Mouse (Mus musculus) right cerebral cortex, postnatal 25 days (tissue): Measurements from ENCODE around the gene Sipa1l2.

Experiments used
- DNase-seq: peaks from one replicate; pipeline ENCODE4 v3.0.0; 2022

Sipa1l2 gene

DNA sequence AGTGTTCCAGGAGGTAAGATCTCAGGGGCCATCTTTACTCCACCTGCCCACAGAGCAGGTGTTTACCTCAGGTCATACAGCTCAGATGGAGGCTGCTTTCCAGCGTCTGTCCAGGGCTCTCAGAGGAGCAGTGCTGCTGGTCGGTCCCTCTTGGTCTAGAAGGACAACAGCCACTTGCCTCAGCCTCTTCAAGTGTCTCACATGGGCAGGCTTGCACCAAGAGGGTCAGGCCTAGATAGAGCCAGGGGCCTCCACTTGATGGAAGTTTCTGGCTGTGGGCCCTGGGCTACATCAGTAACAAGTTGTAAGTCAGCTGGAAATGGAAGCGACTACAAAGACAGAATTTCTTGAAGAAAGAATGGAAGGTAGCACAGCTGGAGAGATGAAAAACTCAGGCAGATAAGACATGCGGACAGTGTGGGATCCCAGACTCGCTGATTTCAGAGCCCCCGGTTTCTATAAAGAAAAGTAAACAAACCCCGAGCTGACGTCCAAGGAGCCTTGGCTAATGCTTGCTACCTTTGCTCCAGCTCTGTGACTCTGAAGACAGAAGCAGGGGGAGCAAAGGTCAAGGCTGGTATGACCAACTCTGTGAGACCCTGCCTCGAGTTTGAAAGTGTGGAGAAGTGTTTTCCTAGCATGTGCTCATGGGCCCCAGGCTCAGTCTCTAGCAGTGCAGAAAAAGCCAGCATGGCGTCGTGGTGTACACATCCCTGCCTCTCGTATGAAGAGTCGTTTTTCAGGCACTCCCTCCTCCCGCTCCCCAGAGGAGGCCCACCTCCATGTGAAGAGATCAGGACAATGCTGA is 58.5 kb downstream of the Sipa1l2 start:
- no peak for DNase-seq

DNA sequence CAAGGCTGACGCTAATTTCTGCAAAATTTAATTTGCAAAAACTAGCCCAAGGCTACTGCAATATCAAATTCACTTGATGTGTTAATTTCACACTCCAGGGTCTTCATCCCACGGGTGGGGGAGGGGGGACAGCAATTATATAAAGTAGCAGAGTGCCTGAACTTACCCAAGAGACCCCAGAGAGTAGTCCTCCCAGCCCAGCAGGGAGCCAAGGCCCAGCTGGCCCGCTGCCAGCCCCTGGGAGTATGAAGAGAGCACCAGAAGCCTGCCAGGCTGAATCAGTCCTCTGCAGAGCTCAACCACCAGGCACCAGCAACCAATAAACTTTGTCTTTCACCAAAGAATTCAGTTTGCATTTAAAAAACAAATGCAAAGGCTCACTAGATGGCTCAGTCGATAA is 59.8 kb downstream of the Sipa1l2 start:
- no peak for DNase-seq

- no peak for DNase-seq
Observed at GRCm38 (mm10) chr8:125509175-125509574, 60.4 kb downstream of the Sipa1l2 start.

DNA sequence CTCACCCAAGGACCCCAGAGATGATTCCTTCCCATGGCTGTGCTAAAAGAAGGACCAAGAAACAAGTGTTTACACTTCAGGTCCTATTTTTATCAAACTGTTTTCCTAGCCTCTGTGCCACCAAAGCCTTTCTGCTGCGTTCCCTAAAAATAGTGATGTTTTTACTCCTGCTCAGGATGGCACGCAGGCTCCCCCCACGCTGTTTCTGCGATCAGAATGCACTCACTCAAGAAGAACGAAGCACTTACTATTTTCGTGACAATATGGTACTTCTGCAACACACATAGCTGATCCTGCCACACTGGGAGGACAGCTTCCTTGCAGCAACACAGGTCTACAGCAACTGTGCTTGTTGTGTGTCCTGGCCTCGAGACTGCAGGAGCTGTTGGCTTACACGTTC is 62.3 kb downstream of the Sipa1l2 start:
- DNase-seq, result no peak

GRCm38 (mm10) chr8:125504605-125505257 is 64.9 kb downstream of the Sipa1l2 start:
- no peak for DNase-seq

DNA sequence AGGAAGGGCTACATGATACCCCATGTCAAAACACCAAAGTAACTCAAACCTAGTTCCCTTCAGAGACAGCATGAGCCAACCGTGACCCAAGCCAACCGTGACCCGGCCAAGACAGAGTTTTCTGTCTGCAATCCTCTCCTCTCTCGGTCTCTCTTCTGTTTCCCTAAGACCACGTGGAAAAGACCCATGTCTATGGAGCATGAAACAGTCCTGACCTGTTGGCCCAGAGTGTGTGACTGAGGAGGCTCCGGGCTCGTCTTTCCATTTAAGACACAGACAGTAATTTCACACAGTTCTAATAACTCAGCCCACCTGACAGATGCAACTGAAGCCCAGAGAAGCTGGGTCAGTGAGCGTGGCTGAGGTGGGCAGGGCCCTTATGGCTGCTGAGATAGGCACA is 65.8 kb downstream of the Sipa1l2 start:
- DNase-seq, result no peak

GRCm38 (mm10) chr8:125502828-125503227 is 66.8 kb downstream of the Sipa1l2 start:
- peak; percentile 54 for DNase-seq

DNA sequence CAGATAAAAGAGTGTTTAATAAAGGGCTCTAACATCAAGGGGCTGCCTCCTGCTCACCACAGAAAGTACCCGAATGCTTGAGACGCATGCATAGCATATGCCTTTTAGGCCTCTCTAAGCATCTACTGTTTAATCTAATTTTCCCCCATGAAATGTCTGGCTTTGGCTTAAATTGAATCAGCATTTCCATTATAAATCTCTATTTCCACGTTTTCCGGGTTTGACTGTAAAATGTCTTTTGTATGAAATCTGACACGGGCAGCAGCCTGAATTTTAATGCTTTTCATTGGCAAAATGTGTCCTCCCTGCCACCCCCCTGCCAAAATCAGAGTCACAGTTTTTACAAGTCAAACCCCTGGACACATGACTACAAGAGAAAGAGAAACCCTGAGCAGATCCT is 69.6 kb downstream of the Sipa1l2 start:
- no peak for DNase-seq

- DNase-seq, result no peak
Observed at GRCm38 (mm10) chr8:125498508-125498907, 71.1 kb downstream of the Sipa1l2 start.

- no peak for DNase-seq
Observed at GRCm38 (mm10) chr8:125495545-125495944, 74.1 kb downstream of the Sipa1l2 start.

- DNase-seq, result peak; percentile 29
Observed at GRCm38 (mm10) chr8:125493254-125493815, 76.3 kb downstream of the Sipa1l2 start.

GRCm38 (mm10) chr8:125492416-125492815 is 77.2 kb downstream of the Sipa1l2 start:
- no peak for DNase-seq

GRCm38 (mm10) chr8:125488747-125489146 is 80.9 kb downstream of the Sipa1l2 start:
- DNase-seq, result no peak

DNA sequence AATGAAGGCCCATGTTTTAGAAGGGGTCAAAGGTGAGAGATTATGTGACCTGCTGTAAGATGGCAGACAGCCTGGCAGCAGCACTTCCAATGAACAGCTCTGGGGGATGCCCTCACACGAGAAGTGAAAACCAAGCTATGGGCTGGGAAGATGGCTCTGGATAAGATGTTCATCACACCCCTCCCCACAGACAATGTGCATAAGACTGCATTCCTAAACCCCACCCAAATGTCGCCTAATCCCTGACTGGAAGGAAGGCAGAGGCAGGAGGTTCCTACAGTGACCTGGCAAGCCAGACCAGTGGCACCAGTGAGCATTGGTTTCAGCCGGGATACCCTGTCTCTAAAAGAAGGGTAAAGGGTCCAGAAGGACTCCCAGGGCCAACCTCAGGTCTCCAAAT is 83.9 kb downstream of the Sipa1l2 start:
- no peak for DNase-seq

DNA sequence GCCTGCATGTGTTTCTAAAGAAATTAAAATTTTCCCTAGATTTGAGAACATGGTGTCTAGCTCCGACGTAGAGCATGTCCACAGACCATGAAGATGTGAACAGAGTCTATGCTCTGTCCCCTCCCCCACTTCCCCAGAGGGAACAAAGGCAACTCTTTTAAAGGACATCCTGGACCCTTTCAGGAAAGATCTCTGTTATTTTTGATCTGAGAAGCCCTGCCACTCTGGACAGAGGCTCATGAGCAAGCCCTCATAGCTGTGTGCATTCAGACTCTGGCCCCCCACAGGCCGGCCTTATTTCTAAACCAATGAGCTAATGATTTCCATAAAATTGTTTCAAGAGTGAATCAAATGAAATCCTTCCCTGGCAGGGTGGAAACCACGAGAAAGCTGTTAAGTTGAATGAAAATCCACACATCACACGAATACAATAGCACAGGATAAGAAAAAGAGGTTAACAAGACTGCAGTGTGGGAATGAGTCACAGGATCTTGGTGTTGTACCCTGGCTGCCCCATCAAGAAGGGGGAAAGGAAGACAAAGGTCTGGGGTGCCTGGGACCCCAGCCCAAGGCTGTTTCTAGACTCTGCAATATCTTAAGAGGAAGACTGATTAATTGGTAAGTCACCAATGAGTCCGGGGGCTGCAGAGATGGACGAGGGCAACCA is 84.9 kb downstream of the Sipa1l2 start:
- no peak for DNase-seq

DNA sequence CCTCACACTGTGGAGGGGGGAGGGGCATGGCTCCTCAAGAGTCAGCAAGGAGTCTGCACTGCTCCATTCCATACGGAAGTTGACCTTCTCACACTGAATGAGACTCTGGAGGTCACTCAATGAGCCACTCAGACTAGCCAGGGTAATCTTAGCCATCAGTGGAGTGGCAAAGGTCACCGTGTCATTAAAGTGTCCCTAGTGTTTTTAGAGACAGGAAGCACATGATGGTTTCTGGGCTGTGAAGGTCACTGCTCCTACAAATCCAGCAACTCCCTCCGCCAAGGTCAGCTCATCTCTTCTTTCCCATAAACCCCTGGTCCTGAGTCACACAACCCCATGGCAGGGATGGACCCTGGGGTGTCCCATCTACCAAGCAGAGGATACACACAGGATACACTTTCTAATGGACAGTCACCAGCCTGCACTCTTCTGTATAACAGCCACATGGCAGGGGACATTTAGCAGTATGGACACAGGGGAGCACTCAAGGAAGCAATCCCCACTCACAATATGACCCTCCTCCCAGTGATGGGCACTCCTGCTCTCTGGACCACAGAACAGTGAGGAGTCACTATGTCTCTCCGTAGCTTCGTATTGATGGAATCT is 87.0 kb downstream of the Sipa1l2 start:
- no peak for DNase-seq

DNA sequence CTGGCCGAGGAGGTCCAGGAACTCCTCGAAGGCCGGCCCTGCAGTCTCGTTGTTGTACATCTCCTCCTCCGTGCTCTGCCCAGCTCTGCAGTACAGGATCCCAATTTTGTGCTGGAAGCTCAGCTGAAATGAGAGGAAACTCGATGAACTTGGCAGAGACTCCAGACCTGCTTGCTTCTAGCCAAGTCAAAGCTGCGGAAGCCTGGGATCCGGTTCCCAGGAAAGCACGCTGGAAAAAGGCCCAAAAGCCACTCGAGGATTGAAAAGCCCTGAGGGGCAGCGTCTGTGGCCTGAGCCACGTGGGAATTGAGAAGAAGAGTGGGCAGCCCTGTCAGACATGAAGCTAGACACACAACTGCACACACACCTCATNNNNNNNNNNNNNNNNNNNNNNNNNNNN is 94.7 kb downstream of the Sipa1l2 start:
- DNase-seq, result no peak

DNA sequence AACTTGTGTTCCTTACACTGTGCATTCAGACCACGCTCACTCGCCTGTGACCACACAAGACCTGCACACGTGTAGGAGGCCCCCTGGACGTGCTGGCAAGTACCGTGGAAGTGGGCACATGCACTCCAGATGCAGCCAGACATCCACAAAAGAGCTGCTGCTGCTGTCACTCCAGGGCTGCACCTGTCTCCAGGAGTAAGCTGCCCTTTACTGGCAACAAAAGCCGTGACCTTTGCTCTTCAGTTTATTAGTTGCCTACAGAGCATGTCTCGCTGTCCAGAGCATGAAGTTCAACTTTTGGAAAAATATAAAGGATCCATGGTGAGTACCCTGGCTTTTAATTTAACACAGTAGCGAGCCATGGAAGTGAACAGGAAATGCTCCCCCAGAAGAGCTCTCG is 98.2 kb downstream of the Sipa1l2 start:
- DNase-seq, result no peak

DNA sequence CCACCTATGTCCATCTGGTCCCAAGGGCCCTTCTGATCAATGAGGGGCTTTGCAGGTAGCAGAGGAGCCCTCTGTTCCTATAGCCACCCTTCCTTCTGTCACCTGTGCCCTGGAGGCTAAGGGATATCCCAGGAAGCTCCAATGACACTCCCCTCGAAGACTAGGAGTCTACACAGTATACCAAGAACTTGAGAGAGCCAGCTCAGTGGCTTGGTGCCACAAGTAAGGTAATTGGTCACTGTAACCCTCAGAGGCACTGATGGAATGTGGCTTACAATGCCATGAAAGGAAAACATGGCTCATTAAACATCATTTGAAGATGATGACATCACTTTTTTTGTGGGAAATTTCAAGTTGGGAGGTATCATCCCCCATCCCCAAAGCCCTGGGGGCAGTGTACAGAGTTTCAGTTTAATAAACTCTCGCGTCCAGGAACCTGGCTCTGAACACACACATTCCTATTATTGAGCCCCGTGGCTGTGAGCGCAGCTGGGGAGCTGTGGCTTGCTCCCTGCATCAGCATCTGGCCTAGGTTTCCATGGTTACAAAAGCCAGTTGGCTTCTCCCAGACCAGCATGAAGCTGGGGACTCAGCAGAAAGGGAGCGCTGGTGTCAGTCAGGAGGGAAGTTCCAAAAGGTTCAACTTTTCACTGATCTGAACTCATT is 104.3 kb downstream of the Sipa1l2 start:
- no peak for DNase-seq

DNA sequence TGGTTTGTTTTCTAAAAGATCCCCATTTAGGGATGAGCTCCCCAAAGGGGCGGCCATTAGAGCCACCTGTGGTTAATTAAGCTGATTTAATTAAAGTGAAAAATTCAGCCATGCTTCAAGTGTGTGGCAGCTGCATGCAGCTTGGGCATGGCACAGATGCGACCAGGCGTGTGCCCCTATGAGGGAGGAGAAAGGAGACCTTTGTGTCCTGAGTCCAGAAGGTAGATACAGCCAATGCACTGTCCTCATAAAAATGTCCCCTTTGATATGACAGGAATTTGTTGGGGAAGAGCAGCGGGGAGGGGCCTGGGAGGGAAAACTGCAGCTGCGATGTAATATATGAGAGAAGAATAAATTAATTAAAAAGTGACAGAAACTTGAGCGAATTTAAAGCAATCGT is 106.7 kb downstream of the Sipa1l2 start:
- no peak for DNase-seq

DNA sequence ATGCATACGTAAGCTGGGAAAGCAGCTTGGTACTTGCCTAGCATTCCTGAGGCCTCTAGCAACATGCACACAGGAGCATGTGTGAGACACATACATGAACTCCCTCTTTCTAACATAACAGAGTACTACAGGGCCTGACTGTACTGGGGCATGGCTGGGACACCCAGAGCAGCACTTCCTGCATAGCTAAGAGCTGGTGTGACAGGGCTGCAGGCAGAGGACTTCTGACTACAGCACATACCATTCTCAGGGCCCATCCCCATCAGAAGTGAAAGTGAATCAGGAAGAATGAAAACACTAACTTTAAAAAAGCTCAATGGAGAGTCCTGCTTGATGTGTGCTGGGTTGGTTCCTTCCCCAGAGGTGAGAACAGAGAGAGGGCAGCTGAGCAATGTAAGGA is 108.1 kb downstream of the Sipa1l2 start:
- no peak for DNase-seq

- DNase-seq, result no peak
Observed at GRCm38 (mm10) chr8:125460602-125461001, 109.0 kb downstream of the Sipa1l2 start.

DNA sequence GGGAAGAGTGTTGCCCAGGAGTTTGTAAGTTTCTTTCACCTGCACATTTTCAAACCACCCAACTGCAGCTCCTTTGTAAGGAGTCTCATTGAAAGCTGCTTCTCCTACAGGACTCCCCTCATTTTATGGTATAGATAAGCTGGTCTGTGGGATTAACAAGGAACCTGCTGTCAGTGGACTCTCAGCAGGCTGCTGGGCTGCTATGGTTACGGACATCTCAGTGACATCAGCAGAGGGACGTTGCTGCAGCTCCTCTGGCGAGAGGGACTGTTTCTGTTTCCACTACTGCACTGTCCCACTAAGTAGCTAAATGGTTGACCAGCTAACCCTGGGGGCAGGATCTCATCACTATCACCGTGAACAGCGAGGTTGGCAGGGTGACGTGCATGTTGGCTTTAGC is 120.6 kb downstream of the Sipa1l2 start:
- DNase-seq, result no peak
